Mouse (Mus musculus): Measurements from ENCODE around the gene Dct. TPM values are rescaled to one million over a fixed set of nuclear protein-coding genes. Genes with fewer than 3 reads are reported as not detected.
A peak's percentile ranks its signal among the peaks of the same experiment; 100 is the strongest.

Dct gene
- polyA plus RNA-seq, 1 experiment from 2014 or later, result 1.4 TPM

GRCm38 (mm10) chr14:118027564-118027963, 24.5 kb downstream of the Dct start:
- ATAC-seq (replicated peaks; ENCODE audit: low FRiP score, low TSS enrichment, low read depth) (no peak), DNase-seq (ENCODE audit: low spot score) (no peak)
- Histone ChIP-seq H3K4me2 (ENCODE audit: low read length) (no peak overlapping the region), H3K27me3 (replicated peaks; ENCODE audit: control insufficient read depth, insufficient read depth, low read length) (no peaks in the 10 kb centered on the region), H3K4me3 (ENCODE audit: low read depth, low read length) (no peak overlapping the region), H3K9ac (ENCODE audit: low read length) (no peak overlapping the region), H3K27ac (ENCODE audit: low read depth) (no peak overlapping the region), H3K9me3 (ENCODE audit: control insufficient read depth, low read length) (peaks cover 26% of the 10 kb centered on the region), H3K36me3 (ENCODE audit: control insufficient read depth, insufficient read depth, low read length) (no peaks in the 10 kb centered on the region), H3K4me1 (replicated peaks; ENCODE audit: control insufficient read depth, insufficient read depth, low read length) (no peaks in the 10 kb centered on the region)
- 91% methylated on average over 3 of the region's 3 CpGs for WGBS

- no peak overlapping the region for H3K27ac ChIP-seq (ENCODE audit: low read depth)
- DNase-seq (ENCODE audit: low spot score) (no peak), ATAC-seq (replicated peaks; ENCODE audit: low FRiP score, low TSS enrichment, low read depth) (no peak)
- H3K4me3 ChIP-seq (ENCODE audit: low read depth, low read length), result no peak overlapping the region
- H3K9me3 ChIP-seq (ENCODE audit: control insufficient read depth, low read length), result no peaks in the 10 kb centered on the region
- H3K4me2 ChIP-seq (ENCODE audit: low read length), result no peak overlapping the region
- H3K9ac ChIP-seq (ENCODE audit: low read length), result no peak overlapping the region
- H3K36me3 ChIP-seq (ENCODE audit: control insufficient read depth, insufficient read depth, low read length), result no peaks in the 10 kb centered on the region
- no peaks in the 10 kb centered on the region for H3K27me3 ChIP-seq (replicated peaks; ENCODE audit: control insufficient read depth, insufficient read depth, low read length)
- H3K4me1 ChIP-seq (replicated peaks; ENCODE audit: control insufficient read depth, insufficient read depth, low read length), result no peaks in the 10 kb centered on the region
- WGBS, result 64% methylated on average over 10 of the region's 10 CpGs
Measured at GRCm38 (mm10) chr14:118021867-118022543, 30.0 kb downstream of the Dct start.

- no peaks in the 10 kb centered on the region for H3K27me3 ChIP-seq (replicated peaks; ENCODE audit: control insufficient read depth, insufficient read depth, low read length)
- DNase-seq (ENCODE audit: low spot score) (no peak), ATAC-seq (replicated peaks; ENCODE audit: low FRiP score, low TSS enrichment, low read depth) (no peak)
- H3K4me1 ChIP-seq (replicated peaks; ENCODE audit: control insufficient read depth, insufficient read depth, low read length), result no peaks in the 10 kb centered on the region
- H3K9me3 ChIP-seq (ENCODE audit: control insufficient read depth, low read length), result no peaks in the 10 kb centered on the region
- no peak overlapping the region for H3K4me2 ChIP-seq (ENCODE audit: low read length)
- no peak overlapping the region for H3K27ac ChIP-seq (ENCODE audit: low read depth)
- WGBS, result 60% methylated on average over 5 of the region's 5 CpGs
- H3K36me3 ChIP-seq (ENCODE audit: control insufficient read depth, insufficient read depth, low read length), result no peaks in the 10 kb centered on the region
- no peak overlapping the region for H3K4me3 ChIP-seq (ENCODE audit: low read depth, low read length)
- H3K9ac ChIP-seq (ENCODE audit: low read length), result no peak overlapping the region
Measured at GRCm38 (mm10) chr14:118019314-118019713, 32.7 kb downstream of the Dct start.

- Histone ChIP-seq H3K36me3 (ENCODE audit: control insufficient read depth, insufficient read depth, low read length) (no peaks in the 10 kb centered on the region), H3K27me3 (replicated peaks; ENCODE audit: control insufficient read depth, insufficient read depth, low read length) (no peaks in the 10 kb centered on the region), H3K4me2 (ENCODE audit: low read length) (no peak overlapping the region), H3K9ac (ENCODE audit: low read length) (no peak overlapping the region), H3K27ac (ENCODE audit: low read depth) (no peak overlapping the region), H3K4me1 (replicated peaks; ENCODE audit: control insufficient read depth, insufficient read depth, low read length) (no peaks in the 10 kb centered on the region), H3K4me3 (ENCODE audit: low read depth, low read length) (no peak overlapping the region), H3K9me3 (ENCODE audit: control insufficient read depth, low read length) (no peaks in the 10 kb centered on the region)
- DNase-seq (ENCODE audit: low spot score), result no peak
- 86% methylated on average over 8 of the region's 8 CpGs for WGBS
- ATAC-seq (replicated peaks; ENCODE audit: low FRiP score, low TSS enrichment, low read depth), result no peak
Measured at GRCm38 (mm10) chr14:118013237-118013636, 38.8 kb downstream of the Dct start.

GRCm38 (mm10) chr14:118009541-118009940, 42.5 kb downstream of the Dct start:
- no peaks in the 10 kb centered on the region for H3K4me1 ChIP-seq (replicated peaks; ENCODE audit: control insufficient read depth, insufficient read depth, low read length)
- 78% methylated on average over 9 of the region's 9 CpGs for WGBS
- ATAC-seq (replicated peaks; ENCODE audit: low FRiP score, low TSS enrichment, low read depth) (no peak), DNase-seq (ENCODE audit: low spot score) (no peak)
- H3K9ac ChIP-seq (ENCODE audit: low read length), result no peak overlapping the region
- no peaks in the 10 kb centered on the region for H3K27me3 ChIP-seq (replicated peaks; ENCODE audit: control insufficient read depth, insufficient read depth, low read length)
- no peak overlapping the region for H3K4me3 ChIP-seq (ENCODE audit: low read depth, low read length)
- no peaks in the 10 kb centered on the region for H3K36me3 ChIP-seq (ENCODE audit: control insufficient read depth, insufficient read depth, low read length)
- H3K4me2 ChIP-seq (ENCODE audit: low read length), result no peak overlapping the region
- no peaks in the 10 kb centered on the region for H3K9me3 ChIP-seq (ENCODE audit: control insufficient read depth, low read length)
- H3K27ac ChIP-seq (ENCODE audit: low read depth), result no peak overlapping the region

- H3K4me3 ChIP-seq (ENCODE audit: low read depth, low read length), result no peak overlapping the region
- no peaks in the 10 kb centered on the region for H3K27me3 ChIP-seq (replicated peaks; ENCODE audit: control insufficient read depth, insufficient read depth, low read length)
- 13% methylated on average over 5 of the region's 5 CpGs for WGBS
- H3K27ac ChIP-seq (ENCODE audit: low read depth), result no peak overlapping the region
- no peak overlapping the region for H3K9ac ChIP-seq (ENCODE audit: low read length)
- no peaks in the 10 kb centered on the region for H3K36me3 ChIP-seq (ENCODE audit: control insufficient read depth, insufficient read depth, low read length)
- H3K9me3 ChIP-seq (ENCODE audit: control insufficient read depth, low read length), result no peaks in the 10 kb centered on the region
- DNase-seq (ENCODE audit: low spot score), result no peak
- peaks cover 12% of the 10 kb centered on the region for H3K4me1 ChIP-seq (replicated peaks; ENCODE audit: control insufficient read depth, insufficient read depth, low read length)
- peak; percentile 48; the same call in 1 of the 2 replicates for ATAC-seq (replicated peaks; ENCODE audit: low FRiP score, low TSS enrichment, low read depth)
- H3K4me2 ChIP-seq (ENCODE audit: low read length), result no peak overlapping the region
Measured at GRCm38 (mm10) chr14:118005697-118006096, 46.3 kb downstream of the Dct start.

GRCm38 (mm10) chr14:118004434-118004833, 47.6 kb downstream of the Dct start:
- Histone ChIP-seq H3K27me3 (replicated peaks; ENCODE audit: control insufficient read depth, insufficient read depth, low read length) (no peaks in the 10 kb centered on the region), H3K36me3 (ENCODE audit: control insufficient read depth, insufficient read depth, low read length) (no peaks in the 10 kb centered on the region), H3K9ac (ENCODE audit: low read length) (no peak overlapping the region), H3K4me3 (ENCODE audit: low read depth, low read length) (no peak overlapping the region), H3K4me2 (ENCODE audit: low read length) (no peak overlapping the region), H3K4me1 (replicated peaks; ENCODE audit: control insufficient read depth, insufficient read depth, low read length) (peaks cover 15% of the 10 kb centered on the region), H3K9me3 (ENCODE audit: control insufficient read depth, low read length) (no peaks in the 10 kb centered on the region), H3K27ac (ENCODE audit: low read depth) (no peak overlapping the region)
- no peak for DNase-seq (ENCODE audit: low spot score)
- 87% methylated on average over 10 of the region's 10 CpGs for WGBS
- ATAC-seq (replicated peaks; ENCODE audit: low FRiP score, low TSS enrichment, low read depth), result no peak

- H3K4me3 ChIP-seq (ENCODE audit: low read depth, low read length), result no peak overlapping the region
- no peaks in the 10 kb centered on the region for H3K9me3 ChIP-seq (ENCODE audit: control insufficient read depth, low read length)
- DNase-seq (ENCODE audit: low spot score) (no peak), ATAC-seq (replicated peaks; ENCODE audit: low FRiP score, low TSS enrichment, low read depth) (no peak)
- H3K27ac ChIP-seq (ENCODE audit: low read depth), result no peak overlapping the region
- WGBS, result 87% methylated on average over 6 of the region's 6 CpGs
- no peaks in the 10 kb centered on the region for H3K4me1 ChIP-seq (replicated peaks; ENCODE audit: control insufficient read depth, insufficient read depth, low read length)
- no peak overlapping the region for H3K4me2 ChIP-seq (ENCODE audit: low read length)
- H3K9ac ChIP-seq (ENCODE audit: low read length), result no peak overlapping the region
- H3K36me3 ChIP-seq (ENCODE audit: control insufficient read depth, insufficient read depth, low read length), result no peaks in the 10 kb centered on the region
- no peaks in the 10 kb centered on the region for H3K27me3 ChIP-seq (replicated peaks; ENCODE audit: control insufficient read depth, insufficient read depth, low read length)
Measured at GRCm38 (mm10) chr14:117993845-117994244, 58.2 kb downstream of the Dct start.

GRCm38 (mm10) chr14:117992600-117993256, 59.3 kb downstream of the Dct start:
- no peak for ATAC-seq (replicated peaks; ENCODE audit: low FRiP score, low TSS enrichment, low read depth)
- H3K36me3 ChIP-seq (ENCODE audit: control insufficient read depth, insufficient read depth, low read length), result no peaks in the 10 kb centered on the region
- H3K27ac ChIP-seq (ENCODE audit: low read depth), result no peak overlapping the region
- no peak overlapping the region for H3K4me3 ChIP-seq (ENCODE audit: low read depth, low read length)
- WGBS, result 55% methylated on average over 8 of the region's 8 CpGs
- no peak for DNase-seq (ENCODE audit: low spot score)
- H3K27me3 ChIP-seq (replicated peaks; ENCODE audit: control insufficient read depth, insufficient read depth, low read length), result no peaks in the 10 kb centered on the region
- H3K4me2 ChIP-seq (ENCODE audit: low read length), result no peak overlapping the region
- H3K9ac ChIP-seq (ENCODE audit: low read length), result no peak overlapping the region
- no peaks in the 10 kb centered on the region for H3K4me1 ChIP-seq (replicated peaks; ENCODE audit: control insufficient read depth, insufficient read depth, low read length)
- H3K9me3 ChIP-seq (ENCODE audit: control insufficient read depth, low read length), result no peaks in the 10 kb centered on the region
